Mouse (Mus musculus): Measurements from ENCODE around the gene Cd200. TPM values are rescaled to one million over a fixed set of nuclear protein-coding genes. Genes with fewer than 3 reads are reported as not detected.
"Not testable (repeated sequence)": the region's sequence is repeated elsewhere in the genome, so short reads cannot be mapped to it uniquely, and the experiment has no call there.

The Cd200 gene
- total RNA-seq (2022), result 100 to 1,000 TPM in 2 of 4 experiments, 10 to 100 TPM in 2; 93.1 to 117 (median 102) TPM

GRCm38 (mm10) chr16:45408425-45409063 lies at the start of gene Cd200:
Cd200 (minus strand) TSS chr16:45409053.
- peak; percentile 45 to 53 for DNase-seq (ENCODE audit: low spot score in 2 of 2)

- no peak for DNase-seq (ENCODE audit: low spot score in 2 of 2)
These were observed 45.9 kb upstream of the Cd200 start for GRCm38 (mm10) chr16:45454762-45455161.

- no peak for DNase-seq (ENCODE audit: low spot score in 2 of 2)
These were observed 28.4 kb upstream of the Cd200 start for GRCm38 (mm10) chr16:45437230-45437739.

GRCm38 (mm10) chr16:45435591-45435990 lies 26.7 kb upstream of the Cd200 start:
- no peak for DNase-seq (ENCODE audit: low spot score in 2 of 2)

- no peak for DNase-seq (ENCODE audit: low spot score in 2 of 2)
These were observed 18.8 kb upstream of the Cd200 start for GRCm38 (mm10) chr16:45427651-45428050.

- no peak for DNase-seq (ENCODE audit: low spot score in 2 of 2)
These were observed 4.6 kb upstream of the Cd200 start for GRCm38 (mm10) chr16:45413497-45413896.

- DNase-seq (ENCODE audit: low spot score in 2 of 2), result not testable (repeated sequence)
These were observed 202 bp upstream of the Cd200 start for GRCm38 (mm10) chr16:45409064-45409446.

- DNase-seq (ENCODE audit: low spot score in 2 of 2), result no peak
These were observed 1.0 kb downstream of the Cd200 start for GRCm38 (mm10) chr16:45407645-45408400.

GRCm38 (mm10) chr16:45407091-45407490 lies 1.8 kb downstream of the Cd200 start:
- DNase-seq (ENCODE audit: low spot score in 2 of 2), result no peak

- DNase-seq (ENCODE audit: low spot score in 2 of 2), result no peak
These were observed 5.9 kb downstream of the Cd200 start for GRCm38 (mm10) chr16:45402951-45403350.

- no peak for DNase-seq (ENCODE audit: low spot score in 2 of 2)
These were observed 6.8 kb downstream of the Cd200 start for GRCm38 (mm10) chr16:45402036-45402435.

GRCm38 (mm10) chr16:45399947-45400555 lies 8.8 kb downstream of the Cd200 start:
- DNase-seq (ENCODE audit: low spot score in 2 of 2), result no peak

- no peak for DNase-seq (ENCODE audit: low spot score in 2 of 2)
These were observed 9.4 kb downstream of the Cd200 start for GRCm38 (mm10) chr16:45399411-45399810.

- no peak for DNase-seq (ENCODE audit: low spot score in 2 of 2)
These were observed 11.4 kb downstream of the Cd200 start for GRCm38 (mm10) chr16:45397440-45397839.

GRCm38 (mm10) chr16:45392246-45392645 lies 16.6 kb downstream of the Cd200 start:
- no peak for DNase-seq (ENCODE audit: low spot score in 2 of 2)

GRCm38 (mm10) chr16:45391680-45392079 lies 17.2 kb downstream of the Cd200 start:
- DNase-seq (ENCODE audit: low spot score in 2 of 2), result no peak

- no peak for DNase-seq (ENCODE audit: low spot score in 2 of 2)
These were observed 18.4 kb downstream of the Cd200 start for GRCm38 (mm10) chr16:45390286-45390956.

- DNase-seq (ENCODE audit: low spot score in 2 of 2), result no peak
These were observed 19.0 kb downstream of the Cd200 start for GRCm38 (mm10) chr16:45389833-45390232.

- no peak for DNase-seq (ENCODE audit: low spot score in 2 of 2)
These were observed 19.8 kb downstream of the Cd200 start for GRCm38 (mm10) chr16:45389041-45389440.

GRCm38 (mm10) chr16:45381811-45382210 lies 27.0 kb downstream of the Cd200 start:
- DNase-seq (ENCODE audit: low spot score in 2 of 2), result no peak

GRCm38 (mm10) chr16:45378959-45379358 lies 29.9 kb downstream of the Cd200 start:
- no peak for DNase-seq (ENCODE audit: low spot score in 2 of 2)

All from left cerebral cortex, adult 8-10 months (tissue).